Mouse (Mus musculus): ENCODE data around the gene Aldh3b3. TPM values are rescaled to one million over a fixed set of nuclear protein-coding genes. Genes with fewer than 3 reads are reported as not detected.

Gene Aldh3b3
- total and polyA plus RNA-seq, 3 experiments, result not detected

DNA sequence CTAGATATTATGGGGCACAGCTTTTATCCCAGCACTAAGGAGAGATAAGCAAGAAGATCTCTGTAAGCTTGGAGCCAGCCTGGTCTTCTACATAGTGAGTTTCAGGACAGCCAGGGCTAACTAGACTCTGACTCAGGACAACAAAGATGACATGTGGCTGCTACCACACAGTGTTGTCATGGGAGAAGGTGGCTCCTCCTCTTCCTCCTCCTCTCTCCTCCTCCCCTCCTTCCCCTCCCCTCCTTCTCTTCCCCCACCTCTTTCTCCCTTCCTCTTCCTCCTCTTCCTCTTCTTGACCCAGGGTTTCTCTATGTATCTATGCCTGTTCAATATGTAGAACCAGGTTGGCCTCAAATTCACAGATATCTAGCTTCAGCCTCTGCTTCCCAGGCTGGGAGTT, 7.0 kb upstream of the Aldh3b3 start:
- no peak for TF ChIP-seq UBTF (IDR thresholded peaks at IDR 0.05; ENCODE audit: low read depth, low read length)
- TF ChIP-seq MAZ (IDR thresholded peaks at IDR 0.05; ENCODE audit: low read depth, low read length), result no peak
- no peak for TF ChIP-seq MYC (IDR thresholded peaks at IDR 0.05; ENCODE audit: low read depth, low read length)
- TF ChIP-seq POLR2AphosphoS2 (IDR thresholded peaks at IDR 0.05; ENCODE audit: low read depth, low read length), result no peak
- TF ChIP-seq MAFK (IDR thresholded peaks at IDR 0.05; ENCODE audit: insufficient replicate concordance, low read length), result no peak
- TF ChIP-seq MXI1 (IDR thresholded peaks at IDR 0.05; ENCODE audit: low read depth, low read length), result no peak
- no peak for TF ChIP-seq MEF2A (IDR thresholded peaks at IDR 0.05; ENCODE audit: borderline replicate concordance, low read depth, low read length)
- TF ChIP-seq USF2 (conservative IDR thresholded peaks at IDR 0.05; ENCODE audit: low read depth, low read length), result no peak
- Histone ChIP-seq H3K79me2 (replicated peaks; ENCODE audit: control insufficient read depth, extremely low read depth, insufficient read depth, poor library complexity, severe bottlenecking) (no peaks in the 10 kb centered on the region), H3K4me3 (replicated peaks in 1 of 3; ENCODE audit: low read depth in 2 of 3, low read length in 2 of 3, poor library complexity in 1 of 3) (no peak overlapping the region), H3K27ac (ENCODE audit: insufficient read depth, low read depth) (no peak overlapping the region), H3K9ac (ENCODE audit: insufficient read depth, low read depth) (no peak overlapping the region), H3K36me3 (replicated peaks in 1 of 2; ENCODE audit: control insufficient read depth in 1 of 2, insufficient read depth in 1 of 2, low read length in 1 of 2) (peaks cover 35 to 41% of the 10 kb centered on the region in 2 experiments), H3K27me3 (replicated peaks) (no peaks in the 10 kb centered on the region), H3K9me3 (replicated peaks; ENCODE audit: low read length) (no peaks in the 10 kb centered on the region), H3K4me1 (ENCODE audit: control insufficient read depth in 1 of 2, insufficient read depth in 2 of 2) (peaks cover 2 to 16% of the 10 kb centered on the region in 2 experiments; a peak in 3 of 4 replicates), H3K4me2 (ENCODE audit: insufficient read depth, low read depth, poor library complexity, severe bottlenecking) (no peak overlapping the region)
- DNase-seq (ENCODE audit: extremely low read depth), result no peak
- in situ Hi-C loops (cut with MboI; ENCODE audit: low pct_ligation_motif_present, low pct_unique_long_range_greater_than_20kb, low sequenced_read_pairs), result no loop called here
- dilution Hi-C loops (cut with MboI; ENCODE audit: extremely low pct_ligation_motif_present, extremely low pct_unique_long_range_greater_than_20kb, low sequenced_read_pairs), result no loop called here

DNA sequence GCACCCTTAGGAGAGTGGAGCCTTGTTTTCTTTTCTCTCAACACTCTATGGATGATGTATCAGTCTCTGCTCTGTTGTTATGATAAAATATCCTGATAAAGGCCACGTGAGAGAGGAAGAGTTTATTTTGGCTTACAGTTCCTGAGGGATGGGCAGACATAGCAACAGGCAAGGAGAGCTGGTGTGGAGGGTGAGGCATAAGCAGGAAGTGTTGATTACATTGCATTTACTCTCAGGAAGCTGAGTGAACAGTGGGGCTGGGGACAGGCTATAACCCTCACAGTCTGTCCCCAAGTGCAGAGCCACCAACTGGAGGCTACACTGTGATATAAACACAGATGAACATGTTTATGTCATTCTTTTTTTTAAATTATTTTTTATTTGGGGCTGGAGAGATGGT, 6.3 kb upstream of the Aldh3b3 start:
- H3K9ac ChIP-seq (ENCODE audit: insufficient read depth, low read depth), result no peak overlapping the region
- H3K79me2 ChIP-seq (replicated peaks; ENCODE audit: control insufficient read depth, extremely low read depth, insufficient read depth, poor library complexity, severe bottlenecking), result no peaks in the 10 kb centered on the region
- no peak overlapping the region for H3K4me2 ChIP-seq (ENCODE audit: insufficient read depth, low read depth, poor library complexity, severe bottlenecking)
- DNase-seq (ENCODE audit: extremely low read depth), result no peak
- dilution Hi-C loops (cut with MboI; ENCODE audit: extremely low pct_ligation_motif_present, extremely low pct_unique_long_range_greater_than_20kb, low sequenced_read_pairs), result no loop called here
- in situ Hi-C loops (cut with MboI; ENCODE audit: low pct_ligation_motif_present, low pct_unique_long_range_greater_than_20kb, low sequenced_read_pairs), result no loop called here
- H3K36me3 ChIP-seq (replicated peaks in 1 of 2; ENCODE audit: control insufficient read depth in 1 of 2, insufficient read depth in 1 of 2, low read length in 1 of 2), result peaks cover 31 to 35% of the 10 kb centered on the region in 2 experiments
- peaks cover 2 to 9% of the 10 kb centered on the region in 2 experiments; a peak in 3 of 4 replicates for H3K4me1 ChIP-seq (ENCODE audit: control insufficient read depth in 1 of 2, insufficient read depth in 2 of 2)
- TF ChIP-seq HCFC1 (IDR thresholded peaks at IDR 0.05; ENCODE audit: low read depth, low read length), result no peak
- no peak for TF ChIP-seq ELF1 (IDR thresholded peaks at IDR 0.05; ENCODE audit: low read depth, low read length)
- TF ChIP-seq ZC3H11A (IDR thresholded peaks at IDR 0.05; ENCODE audit: low read depth, low read length), result no peak
- TF ChIP-seq MAX (IDR thresholded peaks at IDR 0.05; ENCODE audit: low read length), result no peak
- TF ChIP-seq UBTF (IDR thresholded peaks at IDR 0.05; ENCODE audit: low read depth, low read length), result no peak
- no peaks in the 10 kb centered on the region for H3K9me3 ChIP-seq (replicated peaks; ENCODE audit: low read length)
- no peak overlapping the region for H3K4me3 ChIP-seq (replicated peaks in 1 of 3; ENCODE audit: low read depth in 2 of 3, low read length in 2 of 3, poor library complexity in 1 of 3)
- no peaks in the 10 kb centered on the region for H3K27me3 ChIP-seq (replicated peaks)
- H3K27ac ChIP-seq (ENCODE audit: insufficient read depth, low read depth), result no peak overlapping the region

DNA sequence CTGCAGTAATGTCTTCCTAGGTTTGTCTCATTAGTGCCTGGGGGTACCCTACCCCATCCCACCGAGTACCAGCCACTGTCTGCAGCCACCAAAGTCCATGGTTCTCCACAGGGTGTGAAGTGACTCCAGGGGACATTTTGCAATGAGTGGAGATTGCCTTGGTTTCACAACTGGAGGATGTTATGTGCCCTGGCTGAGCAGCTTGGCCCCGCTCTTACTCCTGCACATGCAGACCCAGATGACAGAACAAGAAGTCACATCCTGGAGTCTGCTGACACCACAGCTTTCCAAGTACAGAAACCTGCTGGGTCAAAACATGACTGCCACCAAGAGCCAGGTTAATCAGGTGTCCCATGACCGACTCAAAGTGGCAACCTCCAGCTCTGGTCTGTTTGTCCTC, 3.4 kb upstream of the Aldh3b3 start:
- Histone ChIP-seq H3K9me3 (replicated peaks; ENCODE audit: low read length) (no peaks in the 10 kb centered on the region), H3K4me3 (replicated peaks in 1 of 3; ENCODE audit: low read depth in 2 of 3, low read length in 2 of 3, poor library complexity in 1 of 3) (no peak overlapping the region), H3K9ac (ENCODE audit: insufficient read depth, low read depth) (no peak overlapping the region), H3K27ac (ENCODE audit: insufficient read depth, low read depth) (no peak overlapping the region), H3K27me3 (replicated peaks) (no peaks in the 10 kb centered on the region), H3K4me2 (ENCODE audit: insufficient read depth, low read depth, poor library complexity, severe bottlenecking) (no peak overlapping the region), H3K79me2 (replicated peaks; ENCODE audit: control insufficient read depth, extremely low read depth, insufficient read depth, poor library complexity, severe bottlenecking) (no peaks in the 10 kb centered on the region), H3K36me3 (replicated peaks in 1 of 2; ENCODE audit: control insufficient read depth in 1 of 2, insufficient read depth in 1 of 2, low read length in 1 of 2) (peaks cover 5 to 6% of the 10 kb centered on the region in 2 experiments), H3K4me1 (ENCODE audit: control insufficient read depth in 1 of 2, insufficient read depth in 2 of 2) (peaks cover 2 to 9% of the 10 kb centered on the region in 2 experiments; a peak in 3 of 4 replicates)
- TF ChIP-seq ELF1 (IDR thresholded peaks at IDR 0.05; ENCODE audit: low read depth, low read length), result no peak
- no peak for TF ChIP-seq TCF12 (IDR thresholded peaks at IDR 0.05; ENCODE audit: low read depth, low read length)
- in situ Hi-C loops (cut with MboI; ENCODE audit: low pct_ligation_motif_present, low pct_unique_long_range_greater_than_20kb, low sequenced_read_pairs) (no loop called here), dilution Hi-C loops (cut with MboI; ENCODE audit: extremely low pct_ligation_motif_present, extremely low pct_unique_long_range_greater_than_20kb, low sequenced_read_pairs) (no loop called here)
- DNase-seq (ENCODE audit: extremely low read depth), result no peak
